In genomic region chr17:62802748-62803147, GRCm38 (mm10) we compare ENCODE assay signal across 26 mouse cellular contexts.
DNase-seq lines count a peak whose midpoint lies in the region; ATAC-seq and TF ChIP-seq lines count a peak whose summit lies in the region.
"Had no signal": no experiment of that assay in that cellular context is flagged by ENCODE, and none has a peak within 500 bp of the region (broad histone marks: within the 10 kb centered on the region; RNA-seq: fewer than 3 reads in every experiment).

No protein-coding gene starts in this region.

- no peak overlapping the region for H3K27ac ChIP-seq in layer of hippocampus, adult 2 months
- no peak overlapping the region for H3K27ac ChIP-seq in heart, embryonic 11.5 days (ENCODE audit: low read depth, low read length)
- H3K27ac ChIP-seq: forebrain, embryonic 10.5 days; heart, embryonic 13.5 days; hindbrain, embryonic 14.5 days; intestine, embryonic 15.5 days; kidney, embryonic 15.5 days; liver, embryonic 12.5 days; midbrain, embryonic 15.5 days had no signal

- no peak overlapping the region for H3K4me2 ChIP-seq in heart, embryonic 11.5 days
- H3K4me2 ChIP-seq: heart, embryonic 13.5 days; hindbrain, embryonic 14.5 days; intestine, embryonic 15.5 days; kidney, embryonic 15.5 days; liver, embryonic 12.5 days; midbrain, embryonic 15.5 days had no signal

- H3K4me1 ChIP-seq in heart, embryonic 11.5 days (ENCODE audit: control insufficient read depth, insufficient read depth, low read length): no peaks in the 10 kb centered on the region
- H3K4me1 ChIP-seq: forebrain, embryonic 10.5 days; intestine, embryonic 15.5 days; kidney, embryonic 15.5 days; liver, embryonic 12.5 days; megakaryocyte, embryonic 14.5 days; midbrain, embryonic 15.5 days had no signal

- POLR2A ChIA-PET in Patski (lab: Charles Lee): no interaction called here

- in situ Hi-C loops in Patski (cut with MboI; ENCODE audit: low pct_unique_long_range_greater_than_20kb): no loop called here

- H3K4me3 ChIP-seq in layer of hippocampus, adult 2 months: no peak overlapping the region
- no peak overlapping the region for H3K4me3 ChIP-seq in heart, embryonic 11.5 days (ENCODE audit: low read depth, low read length)
- H3K4me3 ChIP-seq: forebrain, embryonic 10.5 days; heart, embryonic 13.5 days; intestine, embryonic 15.5 days; kidney, embryonic 15.5 days; liver, embryonic 12.5 days; megakaryocyte, embryonic 14.5 days; midbrain, embryonic 15.5 days; myocyte had no signal

- CTCF ChIA-PET in Patski (lab: Charles Lee): interaction anchor here (1.3 kb wide), 2 partner anchors 10 to 22 kb away, joined by 4 to 6 read pairs; no protein-coding TSS in a partner anchor

- H3K9me3 ChIP-seq in heart, embryonic 11.5 days (replicated peaks; ENCODE audit: control insufficient read depth, low read length): no peaks in the 10 kb centered on the region
- H3K9me3 ChIP-seq: forebrain, embryonic 10.5 days; heart, embryonic 13.5 days; intestine, embryonic 15.5 days; kidney, embryonic 15.5 days; liver, embryonic 12.5 days; midbrain, embryonic 15.5 days had no signal

- WGBS in heart, embryonic 11.5 days (ENCODE audit: insufficient replicate concordance): 73% methylated on average over 6 of the region's 6 CpGs

- H3K36me3 ChIP-seq in heart, embryonic 11.5 days (ENCODE audit: control insufficient read depth, insufficient read depth, low read length): no peaks in the 10 kb centered on the region
- H3K36me3 ChIP-seq: heart, embryonic 13.5 days; intestine, embryonic 15.5 days; kidney, embryonic 15.5 days; liver, embryonic 12.5 days; midbrain, embryonic 15.5 days had no signal

- H3K27me3 ChIP-seq in Patski: no peaks in the 10 kb centered on the region
- no peaks in the 10 kb centered on the region for H3K27me3 ChIP-seq in heart, embryonic 11.5 days (ENCODE audit: control insufficient read depth, insufficient read depth, low read length)
- H3K27me3 ChIP-seq: heart, embryonic 13.5 days; intestine, embryonic 15.5 days; kidney, embryonic 15.5 days; liver, embryonic 12.5 days; megakaryocyte, embryonic 14.5 days; midbrain, embryonic 15.5 days had no signal

- no peak overlapping the region for H3K9ac ChIP-seq in heart, embryonic 11.5 days (ENCODE audit: low read depth, low read length)
- H3K9ac ChIP-seq: heart, embryonic 13.5 days; hindbrain, embryonic 14.5 days; intestine, embryonic 15.5 days; kidney, embryonic 15.5 days; liver, embryonic 12.5 days; midbrain, embryonic 15.5 days had no signal

- DNase-seq in adrenal gland, adult 2 months: peak; percentile 30
- DNase-seq in adrenal gland, adult 8-10 months: no peak
- DNase-seq in layer of hippocampus, adult 2 months (ENCODE audit: low spot score in 2 of 2): no peak
- no peak for DNase-seq in layer of hippocampus, adult 8-10 months (ENCODE audit: low spot score in 2 of 2)
- DNase-seq in 3T3-L1 (ENCODE audit: low read depth, low spot score) (peak; percentile 68), Patski (ENCODE audit: low read depth, low spot score) (no peak)
- no peak for DNase-seq in gastrocnemius, postnatal 10 days
- DNase-seq: cerebellum, adult 11 months; cerebellum, postnatal 14 days; embryo, embryonic 11 days; heart, postnatal 36 days; layer of hippocampus, postnatal 36 days; lung, postnatal 14 days; spleen, adult 18-20 months; thymus, adult 18-20 months; thymus, postnatal 4 days had no signal

- peak; percentile 51 for ATAC-seq in Patski
- ATAC-seq in heart, embryonic 11.5 days (replicated peaks; ENCODE audit: insufficient number of reproducible peaks, low FRiP score, low TSS enrichment): no peak
- ATAC-seq: intestine, embryonic 15.5 days; liver, embryonic 12.5 days; midbrain, embryonic 15.5 days had no signal

- TF ChIP-seq CTCF in layer of hippocampus, adult 2 months (conservative IDR thresholded peaks at IDR 0.05): peak; percentile 30
- peak; percentile 51 for TF ChIP-seq CTCF in Patski (IDR thresholded peaks at IDR 0.05)

Comparison
In these comparisons a context has a peak if more than half of its experiments do, and no peak if none do; other contexts are left out.
1. DNase-seq: peak in adrenal gland, adult 2 months (single experiment) and 3T3-L1 (single experiment); none in adrenal gland, adult 8-10 months (single experiment), layer of hippocampus, adult 2 months (0 of 2), layer of hippocampus, adult 8-10 months (0 of 2), Patski (single experiment) and gastrocnemius, postnatal 10 days (single experiment).